Comparison of ENCODE assay signal across 8 mouse cellular contexts in the genomic region with DNA sequence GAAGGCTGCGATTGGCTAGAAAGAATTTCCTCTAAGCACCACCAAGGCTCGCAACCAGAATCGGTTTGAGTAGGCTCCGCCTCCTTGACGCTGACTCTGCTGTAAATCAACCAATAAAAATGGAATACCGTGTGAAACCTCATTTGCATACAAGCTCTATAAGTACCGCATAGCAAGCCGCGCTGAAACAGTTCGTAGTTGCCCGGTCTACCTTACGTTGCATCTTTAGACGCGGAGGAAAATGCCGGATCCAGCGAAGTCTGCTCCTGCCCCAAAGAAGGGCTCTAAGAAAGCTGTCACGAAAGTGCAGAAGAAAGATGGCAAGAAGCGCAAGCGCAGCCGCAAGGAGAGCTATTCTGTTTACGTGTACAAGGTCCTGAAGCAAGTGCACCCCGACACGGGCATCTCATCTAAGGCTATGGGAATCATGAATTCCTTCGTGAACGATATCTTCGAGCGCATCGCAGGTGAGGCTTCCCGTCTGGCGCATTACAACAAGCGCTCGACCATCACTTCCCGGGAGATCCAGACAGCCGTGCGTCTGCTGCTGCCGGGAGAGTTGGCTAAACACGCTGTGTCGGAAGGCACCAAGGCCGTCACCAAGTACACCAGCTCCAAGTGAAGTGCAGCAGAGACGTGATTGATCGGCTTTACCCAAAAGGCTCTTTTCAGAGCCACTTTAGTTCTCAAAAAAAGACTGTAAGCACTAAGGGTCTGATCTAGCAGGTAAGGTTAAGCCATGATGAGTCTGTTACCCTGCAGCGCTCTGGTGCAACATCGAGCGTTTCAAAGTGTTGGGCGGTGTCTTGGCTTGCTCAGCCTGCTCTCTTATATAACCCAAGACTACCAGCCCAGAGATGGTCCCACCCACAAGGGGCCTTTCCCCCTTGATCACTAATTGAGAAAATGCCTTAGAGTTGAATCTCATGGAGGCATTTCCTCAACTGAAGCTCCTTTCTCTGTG. TPM values are rescaled to one million over a fixed set of nuclear protein-coding genes. Genes with fewer than 3 reads are reported as not detected.
DNase-seq lines count a peak whose midpoint lies in the region; ATAC-seq and TF ChIP-seq lines count a peak whose summit lies in the region.

Hist2h2bb (plus strand) TSS at position 242 of the 964 bp plus-strand sequence.

- H3K9ac ChIP-seq in embryonic facial prominence, embryonic 15.5 days, result peak within 1 kb of the TSS; percentile 57
- H3K9ac ChIP-seq in kidney, embryonic 14.5 days (ENCODE audit: low read depth, low read length), result peak within 1 kb of the TSS; percentile 80
- H3K9ac ChIP-seq in limb, embryonic 15.5 days, result peak within 1 kb of the TSS; percentile 44

- no peaks in the 10 kb centered on the region for H3K27me3 ChIP-seq in embryonic facial prominence, embryonic 15.5 days
- no peaks in the 10 kb centered on the region for H3K27me3 ChIP-seq in kidney, embryonic 14.5 days (ENCODE audit: control insufficient read depth, insufficient read depth, low read length)
- no peaks in the 10 kb centered on the region for H3K27me3 ChIP-seq in limb, embryonic 15.5 days

- peak within 1 kb of the TSS; percentile 98 for H3K27ac ChIP-seq in bone marrow, adult 2 months (ENCODE audit: control insufficient read depth, insufficient read depth, low read depth, low read length, poor library complexity)
- peak within 1 kb of the TSS; percentile 96 for H3K27ac ChIP-seq in embryonic facial prominence, embryonic 15.5 days (replicated peaks)
- peak within 1 kb of the TSS; percentile 99 for H3K27ac ChIP-seq in kidney, embryonic 14.5 days (ENCODE audit: low read depth, low read length)
- peak within 1 kb of the TSS; percentile 96 for H3K27ac ChIP-seq in limb, embryonic 15.5 days

- DNase-seq in 416B (ENCODE audit: low read depth), result peak; percentile 100
- peak; percentile 96 to 97 for DNase-seq in heart, adult 9 months (ENCODE audit: low spot score in 2 of 2)
- peak; percentile 77 to 84 for DNase-seq in monocyte, adult 2 months (ENCODE audit: low read depth in 1 of 2, low spot score in 2 of 2)
- peak; percentile 94 to 97 for DNase-seq in spleen, postnatal 36 days (ENCODE audit: low spot score in 2 of 2)

- ATAC-seq in embryonic facial prominence, embryonic 15.5 days (ENCODE audit: insufficient number of reproducible peaks, low FRiP score, low TSS enrichment, low read depth), result peak; percentile 96
- peak; percentile 96 for ATAC-seq in kidney, embryonic 14.5 days (ENCODE audit: low FRiP score, low TSS enrichment)
- ATAC-seq in limb, embryonic 15.5 days (ENCODE audit: insufficient number of reproducible peaks, low FRiP score, low TSS enrichment, low read depth), result peak; percentile 95

- peak within 1 kb of the TSS; percentile 75 for H3K4me3 ChIP-seq in bone marrow, adult 2 months (replicated peaks; ENCODE audit: control insufficient read depth, low read depth, low read length)
- H3K4me3 ChIP-seq in embryonic facial prominence, embryonic 15.5 days (replicated peaks), result peak within 1 kb of the TSS; percentile 57
- H3K4me3 ChIP-seq in kidney, embryonic 14.5 days (ENCODE audit: low read length), result peak within 1 kb of the TSS; percentile 61
- H3K4me3 ChIP-seq in limb, embryonic 15.5 days, result peak within 1 kb of the TSS; percentile 52

- no peaks in the 10 kb centered on the region for H3K9me3 ChIP-seq in embryonic facial prominence, embryonic 15.5 days (replicated peaks)
- no peaks in the 10 kb centered on the region for H3K9me3 ChIP-seq in kidney, embryonic 14.5 days (ENCODE audit: control insufficient read depth, low read length)
- H3K9me3 ChIP-seq in limb, embryonic 15.5 days, result no peaks in the 10 kb centered on the region

- H3K36me3 ChIP-seq in embryonic facial prominence, embryonic 15.5 days, result no peaks in the 10 kb centered on the region
- no peaks in the 10 kb centered on the region for H3K36me3 ChIP-seq in kidney, embryonic 14.5 days (ENCODE audit: control insufficient read depth, insufficient read depth, low read length)
- H3K36me3 ChIP-seq in limb, embryonic 15.5 days, result no peaks in the 10 kb centered on the region

- no peaks in the 10 kb centered on the region; the same call in 1 of the 2 replicates for H3K4me1 ChIP-seq in bone marrow, adult 2 months (ENCODE audit: control insufficient read depth, insufficient read depth, low read length)
- peaks cover 13% of the 10 kb centered on the region for H3K4me1 ChIP-seq in embryonic facial prominence, embryonic 15.5 days
- H3K4me1 ChIP-seq in kidney, embryonic 14.5 days (ENCODE audit: control insufficient read depth, insufficient read depth, low read length), result peaks cover 12% of the 10 kb centered on the region; the same call in 1 of the 2 replicates
- peaks cover 11% of the 10 kb centered on the region; the same call in 1 of the 2 replicates for H3K4me1 ChIP-seq in limb, embryonic 15.5 days

- TF ChIP-seq POLR2A in bone marrow, adult 2 months (IDR thresholded peaks at IDR 0.05; ENCODE audit: borderline replicate concordance, control insufficient read depth, low read depth, low read length), result peak; percentile 93

- peak within 1 kb of the TSS; percentile 85 for H3K4me2 ChIP-seq in embryonic facial prominence, embryonic 15.5 days (replicated peaks)
- peak within 1 kb of the TSS; percentile 82 for H3K4me2 ChIP-seq in kidney, embryonic 14.5 days (replicated peaks; ENCODE audit: low read depth, low read length)
- H3K4me2 ChIP-seq in limb, embryonic 15.5 days, result peak within 1 kb of the TSS; percentile 80

- no peak for TF ChIP-seq CTCF in bone marrow, adult 2 months (IDR thresholded peaks at IDR 0.05; ENCODE audit: control insufficient read depth, insufficient read depth, low read length)

- WGBS in bone marrow, adult 2 months, result under 1% methylated on average over 45 of the region's 45 CpGs
- WGBS in embryonic facial prominence, embryonic 15.5 days, result under 1% methylated on average over 45 of the region's 45 CpGs
- WGBS in kidney, embryonic 14.5 days, result 1% methylated on average over 45 of the region's 45 CpGs
- under 1% methylated on average over 45 of the region's 45 CpGs for WGBS in limb, embryonic 15.5 days

RNA-seq across cellular contexts. Expression of gene Hist2h2bb, which starts in this region (rescaled TPM):
- 71.9 and 132 TPM in 2 replicates for polyA plus RNA-seq in bone marrow, adult 2 months (2011; ENCODE audit: insufficient read depth, insufficient read length, low replicate concordance, missing spikeins)
- 7.0 and 8.6 TPM in 2 replicates for polyA plus RNA-seq in embryonic facial prominence, embryonic 15.5 days (2015; fragmentation: Nextera tagmentation; extraction: Ambion mirVana)
- 21.8 and 45.2 TPM in 2 replicates for polyA plus RNA-seq in kidney, embryonic 14.5 days (2014; fragmentation: Nextera tagmentation; extraction: Ambion mirVana)
- 5.2 and 10.7 TPM in 2 replicates for polyA plus RNA-seq in limb, embryonic 15.5 days (2015; fragmentation: Nextera tagmentation; extraction: Ambion mirVana)

Comparison
In these comparisons a context has a peak if more than half of its experiments do, and no peak if none do; other contexts are left out.
1. Peak in every context shown above with its lines: DNase-seq, ATAC-seq, H3K4me3 ChIP-seq and H3K27ac ChIP-seq.